Comparison of ENCODE assay signal across 8 mouse cellular contexts in the genomic region with DNA sequence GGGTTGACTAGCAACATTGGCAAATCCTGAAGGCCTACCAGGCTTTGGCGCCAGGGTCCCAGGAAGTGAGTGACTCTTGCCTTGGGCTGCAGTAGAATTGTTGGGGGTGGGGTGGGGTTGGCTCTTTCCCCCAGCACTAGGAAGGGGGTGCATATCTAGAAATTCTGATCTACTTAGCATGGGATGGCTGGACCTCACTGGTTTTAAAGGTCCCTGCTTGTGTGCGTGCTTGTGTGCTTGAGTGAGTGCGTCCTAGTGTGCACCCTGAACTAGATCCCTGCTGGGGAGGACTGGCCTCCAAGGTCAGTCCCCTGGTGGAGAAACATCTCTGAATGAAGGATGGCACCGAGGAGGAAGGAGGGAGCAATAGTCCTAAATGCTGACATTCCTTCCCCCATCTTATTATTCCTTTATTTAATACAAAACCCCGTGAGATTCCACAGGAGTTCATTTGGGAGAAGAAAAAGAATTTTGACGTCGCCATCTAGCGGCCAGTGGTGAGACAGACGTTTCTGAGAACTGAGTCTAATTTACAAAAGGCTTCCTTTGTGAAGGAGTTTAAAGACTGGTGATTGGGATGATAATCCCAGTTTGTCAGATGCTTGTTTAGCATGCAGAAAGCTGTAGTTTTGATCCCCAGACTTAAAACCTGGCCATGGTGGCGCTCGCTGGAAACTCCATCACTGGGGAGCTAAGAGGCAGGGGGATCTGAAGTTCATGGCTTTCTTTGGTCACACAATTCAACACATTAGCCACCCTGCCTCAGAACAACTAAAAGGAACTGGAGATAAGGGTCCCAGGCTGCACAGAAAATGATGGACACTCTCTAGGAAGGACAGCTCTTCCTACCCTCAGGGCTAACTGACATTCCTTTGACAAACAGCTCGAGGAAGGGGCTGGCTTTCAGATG. TPM values are rescaled to one million over a fixed set of nuclear protein-coding genes. Genes with fewer than 3 reads are reported as not detected.
DNase-seq lines count a peak whose midpoint lies in the region; ATAC-seq and TF ChIP-seq lines count a peak whose summit lies in the region.
"Not testable (repeated sequence)": the region's sequence is repeated elsewhere in the genome, so short reads cannot be mapped to it uniquely, and the experiment has no call there.

No protein-coding gene starts in this region.

- H3K27ac ChIP-seq in forebrain, embryonic 16.5 days (ENCODE audit: low read length); kidney, embryonic 15.5 days; liver, embryonic 14.5 days; midbrain, embryonic 15.5 days; stomach, embryonic 15.5 days: not testable (repeated sequence)

- not testable (repeated sequence) for TF ChIP-seq CTCF in liver, embryonic 14.5 days (IDR thresholded peaks at IDR 0.05; ENCODE audit: low read depth)

- peak; percentile 74 for ATAC-seq in forebrain, embryonic 16.5 days
- peak; percentile 62; a peak in 3 of 4 replicates for ATAC-seq in hematopoietic stem cell, adult 5-6 weeks (replicated peaks in 1 of 2; ENCODE audit: insufficient read depth in 1 of 2, low FRiP score in 2 of 2, low TSS enrichment in 1 of 2, low read depth in 1 of 2, poor library complexity in 2 of 2, severe bottlenecking in 2 of 2)
- ATAC-seq in kidney, embryonic 15.5 days (replicated peaks; ENCODE audit: low FRiP score) = peak; percentile 70
- ATAC-seq in liver, embryonic 14.5 days (ENCODE audit: insufficient read depth) = peak; percentile 37; the same call in 1 of the 2 replicates
- ATAC-seq in midbrain, embryonic 15.5 days (replicated peaks) = peak; percentile 87
- ATAC-seq in stomach, embryonic 15.5 days (ENCODE audit: insufficient read depth, low FRiP score, low read depth) = peak; percentile 56; the same call in 1 of the 2 replicates

- H3K9ac ChIP-seq in forebrain, embryonic 16.5 days (replicated peaks; ENCODE audit: low read depth, low read length); kidney, embryonic 15.5 days; liver, embryonic 14.5 days (replicated peaks); midbrain, embryonic 15.5 days; stomach, embryonic 15.5 days: not testable (repeated sequence)

- H3K9me3 ChIP-seq in forebrain, embryonic 16.5 days (ENCODE audit: control insufficient read depth, low read length); kidney, embryonic 15.5 days (replicated peaks); liver, embryonic 14.5 days (ENCODE audit: control insufficient read depth, low read length); midbrain, embryonic 15.5 days; stomach, embryonic 15.5 days: not testable (repeated sequence)

- not testable (repeated sequence) for H3K4me1 ChIP-seq in forebrain, embryonic 16.5 days (replicated peaks; ENCODE audit: control insufficient read depth, insufficient read depth, low read length); kidney, embryonic 15.5 days; liver, embryonic 14.5 days (replicated peaks; ENCODE audit: control insufficient read depth in 2 of 2, insufficient read depth in 2 of 2, low read length in 1 of 2); midbrain, embryonic 15.5 days; stomach, embryonic 15.5 days

- H3K36me3 ChIP-seq in forebrain, embryonic 16.5 days (ENCODE audit: control insufficient read depth, insufficient read depth); kidney, embryonic 15.5 days; liver, embryonic 14.5 days (replicated peaks; ENCODE audit: control insufficient read depth, insufficient read depth, low read depth); midbrain, embryonic 15.5 days (replicated peaks); stomach, embryonic 15.5 days: not testable (repeated sequence)

- DNase-seq in ES-CJ7 (ENCODE audit: low read depth, low spot score) = peak; percentile 44
- peak; percentile 2 for DNase-seq in embryo, embryonic 10 days (ENCODE audit: low spot score)
- peak in 1 of 3 experiments; percentile 0 for DNase-seq in liver, embryonic 14.5 days (ENCODE audit: low read depth in 3 of 3, low spot score in 3 of 3)

- WGBS in forebrain, embryonic 16.5 days = 21% methylated on average over 5 of the region's 12 CpGs
- 25% methylated on average over 9 of the region's 12 CpGs for WGBS in kidney, embryonic 15.5 days
- WGBS in liver, embryonic 14.5 days (ENCODE audit: insufficient replicate concordance) = 25% methylated on average over 3 of the region's 12 CpGs
- WGBS in midbrain, embryonic 15.5 days = 21% methylated on average over 9 of the region's 12 CpGs
- 24% methylated on average over 10 of the region's 12 CpGs for WGBS in stomach, embryonic 15.5 days

- not testable (repeated sequence) for H3K4me2 ChIP-seq in forebrain, embryonic 16.5 days (ENCODE audit: low read length); kidney, embryonic 15.5 days; liver, embryonic 14.5 days (ENCODE audit: low read depth); midbrain, embryonic 15.5 days; stomach, embryonic 15.5 days

- TF ChIP-seq EP300 in liver, embryonic 14.5 days (IDR thresholded peaks at IDR 0.05; ENCODE audit: low read depth) = not testable (repeated sequence)

- not testable (repeated sequence) for H3K4me3 ChIP-seq in forebrain, embryonic 16.5 days (replicated peaks; ENCODE audit: low read length); kidney, embryonic 15.5 days (replicated peaks); liver, embryonic 14.5 days (ENCODE audit: insufficient read depth in 1 of 2, low read depth in 2 of 2, low read length in 2 of 2); midbrain, embryonic 15.5 days; stomach, embryonic 15.5 days (replicated peaks)

- H3K27me3 ChIP-seq in forebrain, embryonic 16.5 days (replicated peaks; ENCODE audit: control insufficient read depth, insufficient read depth, low read length); kidney, embryonic 15.5 days; liver, embryonic 14.5 days (ENCODE audit: control insufficient read depth, insufficient read depth, low read length); midbrain, embryonic 15.5 days (replicated peaks); stomach, embryonic 15.5 days (replicated peaks): not testable (repeated sequence)

RNA-seq across cellular contexts. Expression of a gene that starts 26.2 kb away (rescaled TPM):
- 0.13 TPM in 1 of 2 replicates, not detected in the other for polyA plus RNA-seq in forebrain, embryonic 16.5 days (2015; fragmentation: Nextera tagmentation; extraction: Ambion mirVana)
- total RNA-seq in hematopoietic stem cell, adult 5-6 weeks (2017) = not detected in 2 replicates
- polyA plus RNA-seq in kidney, embryonic 15.5 days (2015; fragmentation: Nextera tagmentation; extraction: Ambion mirVana) = 0.09 TPM in 1 of 2 replicates, not detected in the other
- not detected in 2 replicates for polyA plus RNA-seq in liver, embryonic 14.5 days (2012; rRNA removed)
- not detected in 2 replicates for polyA plus RNA-seq in liver, embryonic 14.5 days (2014; fragmentation: Nextera tagmentation; extraction: Ambion mirVana)
- 0.31 and 0.40 TPM in 2 replicates for polyA plus RNA-seq in midbrain, embryonic 15.5 days (2015; fragmentation: Nextera tagmentation; extraction: Ambion mirVana)
- polyA plus RNA-seq in stomach, embryonic 15.5 days (2015; fragmentation: Nextera tagmentation; extraction: Ambion mirVana) = 0.28 and 0.44 TPM in 2 replicates

Comparison
In these comparisons a context has a peak if more than half of its experiments do, and no peak if none do; other contexts are left out.
1. ATAC-seq: peak in every context shown above with its lines; median percentile 87 in midbrain, embryonic 15.5 days; 74 in forebrain, embryonic 16.5 days; 70 in kidney, embryonic 15.5 days; 62 in hematopoietic stem cell, adult 5-6 weeks; 56 in stomach, embryonic 15.5 days; 37 in liver, embryonic 14.5 days.